Mouse (Mus musculus): ENCODE measurements around the gene C1rl. TPM values are rescaled to one million over a fixed set of nuclear protein-coding genes. Genes with fewer than 3 reads are reported as not detected.
"Not testable (repeated sequence)": the region's sequence is repeated elsewhere in the genome, so short reads cannot be mapped to it uniquely, and the experiment has no call there.

The C1rl gene
- polyA plus RNA-seq, 1 experiment from 2014 or later = 0.42 TPM

DNA sequence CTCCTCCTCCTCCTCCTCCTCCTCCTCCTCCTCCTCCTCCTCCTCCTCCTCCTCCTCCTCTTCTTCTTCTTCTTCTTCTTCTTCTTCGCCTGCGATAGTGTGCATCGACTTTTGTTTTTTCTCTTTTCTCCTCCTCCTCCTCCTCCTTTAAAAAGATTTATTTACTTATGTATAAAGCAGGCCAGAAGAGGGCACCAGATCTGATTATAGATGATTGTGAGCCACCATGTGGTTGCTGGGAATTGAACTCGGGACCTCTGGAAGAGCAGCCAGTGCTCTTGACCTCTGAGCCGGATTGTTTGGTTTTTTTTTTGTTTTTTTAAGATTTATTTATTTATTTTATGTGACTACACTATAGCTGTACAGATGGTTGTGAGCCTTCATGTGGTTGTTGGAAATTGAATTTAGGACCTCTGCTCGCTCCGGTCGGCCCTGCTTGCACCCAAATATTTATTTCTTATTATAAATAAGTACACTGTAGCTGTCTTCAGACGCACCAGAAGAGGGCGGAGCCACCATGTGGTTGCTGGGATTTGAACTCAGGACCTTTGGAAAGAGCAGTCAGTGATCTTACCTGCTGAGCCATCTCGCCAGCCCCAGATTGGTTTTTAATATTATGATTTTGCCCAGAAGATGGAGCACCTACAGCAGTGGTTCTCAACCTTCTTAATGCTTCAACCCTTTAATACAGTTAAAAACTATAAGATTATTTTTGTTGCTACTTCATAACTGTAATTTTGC lies 17.4 kb upstream of the C1rl start:
- not testable (repeated sequence) for H3K4me1 ChIP-seq (replicated peaks); H3K27me3 ChIP-seq; H3K27ac ChIP-seq; H3K4me2 ChIP-seq; H3K9me3 ChIP-seq (replicated peaks); H3K9ac ChIP-seq; H3K4me3 ChIP-seq; ATAC-seq (replicated peaks; ENCODE audit: insufficient number of reproducible peaks, insufficient read depth, low FRiP score, low read depth); H3K36me3 ChIP-seq
- 88% methylated on average over 8 of the region's 11 CpGs for WGBS

DNA sequence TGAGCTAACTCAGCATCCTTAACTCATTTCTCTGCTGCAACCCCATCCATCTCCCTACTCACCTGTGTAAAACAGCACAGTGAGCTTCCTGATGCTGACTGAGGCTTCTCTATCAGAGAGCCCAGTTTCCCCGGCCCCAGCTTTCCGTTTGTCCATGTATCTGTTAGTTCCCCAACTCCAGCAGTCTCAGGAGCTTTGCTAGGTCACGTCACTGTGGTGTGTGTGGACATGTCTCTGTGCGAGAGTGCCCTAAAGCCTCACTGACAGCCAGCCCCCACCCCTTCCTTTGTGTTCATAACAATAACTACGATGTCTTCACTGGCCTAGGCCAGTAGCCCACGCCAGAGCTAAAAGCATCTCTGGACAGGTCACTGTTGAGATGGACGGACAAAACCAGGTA lies 16.7 kb upstream of the C1rl start:
- H3K27ac ChIP-seq = no peak overlapping the region
- H3K4me2 ChIP-seq = no peak overlapping the region
- H3K4me3 ChIP-seq = no peak overlapping the region
- no peaks in the 10 kb centered on the region for H3K27me3 ChIP-seq
- no peaks in the 10 kb centered on the region for H3K9me3 ChIP-seq (replicated peaks)
- peaks cover 9% of the 10 kb centered on the region; the same call in 1 of the 2 replicates for H3K4me1 ChIP-seq (replicated peaks)
- H3K36me3 ChIP-seq = no peaks in the 10 kb centered on the region
- no peak overlapping the region for H3K9ac ChIP-seq
- WGBS = 78% methylated on average over 7 of the region's 7 CpGs
- no peak for ATAC-seq (replicated peaks; ENCODE audit: insufficient number of reproducible peaks, insufficient read depth, low FRiP score, low read depth)

DNA sequence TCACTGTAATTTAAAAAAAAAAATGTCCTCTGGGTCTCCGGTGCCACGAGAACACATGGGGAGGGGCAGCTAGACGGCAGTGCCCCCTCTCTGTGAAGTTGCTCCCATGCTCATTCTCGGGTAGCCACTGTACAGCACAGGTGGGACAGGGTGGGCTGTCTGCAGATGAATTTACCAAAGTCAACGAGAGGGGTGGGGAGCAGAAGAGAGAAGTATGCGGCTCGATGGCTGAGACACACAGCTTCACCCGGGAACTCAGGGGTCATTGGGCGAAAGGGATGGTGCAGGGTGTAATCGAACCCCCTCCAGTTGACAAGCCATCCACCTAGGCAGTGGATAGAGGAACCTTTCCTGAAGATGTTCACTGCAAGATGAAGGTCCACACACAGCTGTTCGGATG lies 16.1 kb upstream of the C1rl start:
- H3K4me1 ChIP-seq (replicated peaks) = peaks cover 9% of the 10 kb centered on the region; the same call in 1 of the 2 replicates
- H3K9ac ChIP-seq = no peak overlapping the region
- no peak for ATAC-seq (replicated peaks; ENCODE audit: insufficient number of reproducible peaks, insufficient read depth, low FRiP score, low read depth)
- H3K4me2 ChIP-seq = no peak overlapping the region
- no peaks in the 10 kb centered on the region for H3K36me3 ChIP-seq
- H3K9me3 ChIP-seq (replicated peaks) = no peaks in the 10 kb centered on the region
- H3K27ac ChIP-seq = no peak overlapping the region
- 83% methylated on average over 11 of the region's 11 CpGs for WGBS
- H3K4me3 ChIP-seq = no peak overlapping the region
- no peaks in the 10 kb centered on the region for H3K27me3 ChIP-seq

DNA sequence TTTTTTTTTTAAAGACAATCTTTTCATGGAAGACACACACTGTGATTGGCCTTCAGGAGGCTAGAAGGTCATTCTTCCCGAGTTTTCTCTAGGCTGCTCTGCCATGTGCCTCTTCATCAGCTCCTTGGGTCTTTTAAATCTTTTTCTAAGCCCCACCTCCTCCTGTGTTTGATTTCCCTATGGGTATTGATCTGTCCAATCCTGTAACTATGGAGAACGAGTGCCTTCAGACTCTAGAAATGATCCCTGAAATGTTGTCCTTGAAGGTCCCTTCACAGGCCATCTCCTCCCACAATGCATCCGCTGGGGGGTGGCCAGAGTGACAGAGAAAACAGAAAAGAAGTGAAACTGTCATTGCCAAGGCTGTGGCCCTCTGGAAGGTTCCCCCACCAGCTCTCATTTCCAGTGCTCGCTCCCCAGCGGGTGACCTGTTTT lies 15.7 kb upstream of the C1rl start:
- H3K9me3 ChIP-seq (replicated peaks) = no peaks in the 10 kb centered on the region
- peaks cover 9% of the 10 kb centered on the region; the same call in 1 of the 2 replicates for H3K4me1 ChIP-seq (replicated peaks)
- no peaks in the 10 kb centered on the region for H3K36me3 ChIP-seq
- no peak overlapping the region for H3K9ac ChIP-seq
- H3K4me3 ChIP-seq = no peak overlapping the region
- WGBS = 69% methylated on average over 5 of the region's 5 CpGs
- no peak overlapping the region for H3K27ac ChIP-seq
- H3K4me2 ChIP-seq = no peak overlapping the region
- ATAC-seq (replicated peaks; ENCODE audit: insufficient number of reproducible peaks, insufficient read depth, low FRiP score, low read depth) = no peak
- H3K27me3 ChIP-seq = no peaks in the 10 kb centered on the region

DNA sequence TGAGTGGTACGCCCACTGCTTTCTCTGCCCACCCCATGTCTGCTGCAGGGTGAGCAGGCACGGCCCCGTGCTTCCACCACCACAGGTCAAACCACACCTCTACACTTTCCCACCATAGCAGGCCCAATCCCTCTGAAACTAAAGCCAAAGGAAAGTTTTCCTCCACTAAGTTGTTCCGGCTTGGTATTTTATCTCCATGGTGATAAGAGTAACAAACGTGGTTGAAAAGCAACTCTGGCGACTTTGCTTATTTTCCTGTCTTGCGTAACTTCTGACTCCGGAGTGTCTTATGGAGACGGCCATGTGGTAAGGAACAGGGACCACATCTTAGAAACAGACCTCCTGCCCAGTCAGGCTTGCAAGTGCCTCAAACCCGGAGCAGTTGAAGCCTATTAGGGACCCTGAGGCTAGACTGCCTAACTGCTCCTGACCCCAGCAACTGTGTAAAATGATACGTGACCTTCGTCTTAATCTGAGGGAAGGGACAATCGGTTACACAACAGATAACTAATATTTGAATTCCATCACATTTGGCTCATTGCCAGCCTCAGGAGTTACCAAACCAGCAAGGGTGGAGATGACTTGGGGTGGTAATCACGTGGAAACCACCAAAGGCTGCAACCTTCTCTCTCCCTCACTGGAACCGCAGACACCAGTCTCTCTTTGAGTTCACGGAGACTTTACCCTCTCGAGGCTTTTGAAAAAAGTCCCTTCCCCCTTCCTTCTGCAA lies 14.8 kb upstream of the C1rl start:
- Histone ChIP-seq H3K9me3 (replicated peaks) (no peaks in the 10 kb centered on the region), H3K4me2 (0 out of 2 replicates have a peak overlapping the region, but pooled peaks have one; percentile 9), H3K27ac (no peak overlapping the region), H3K27me3 (no peaks in the 10 kb centered on the region), H3K36me3 (no peaks in the 10 kb centered on the region), H3K9ac (no peak overlapping the region), H3K4me3 (no peak overlapping the region), H3K4me1 (replicated peaks) (peaks cover 9% of the 10 kb centered on the region; the same call in 1 of the 2 replicates)
- ATAC-seq (replicated peaks; ENCODE audit: insufficient number of reproducible peaks, insufficient read depth, low FRiP score, low read depth) = no peak; the same call in 1 of the 2 replicates
- 39% methylated on average over 17 of the region's 17 CpGs for WGBS

DNA sequence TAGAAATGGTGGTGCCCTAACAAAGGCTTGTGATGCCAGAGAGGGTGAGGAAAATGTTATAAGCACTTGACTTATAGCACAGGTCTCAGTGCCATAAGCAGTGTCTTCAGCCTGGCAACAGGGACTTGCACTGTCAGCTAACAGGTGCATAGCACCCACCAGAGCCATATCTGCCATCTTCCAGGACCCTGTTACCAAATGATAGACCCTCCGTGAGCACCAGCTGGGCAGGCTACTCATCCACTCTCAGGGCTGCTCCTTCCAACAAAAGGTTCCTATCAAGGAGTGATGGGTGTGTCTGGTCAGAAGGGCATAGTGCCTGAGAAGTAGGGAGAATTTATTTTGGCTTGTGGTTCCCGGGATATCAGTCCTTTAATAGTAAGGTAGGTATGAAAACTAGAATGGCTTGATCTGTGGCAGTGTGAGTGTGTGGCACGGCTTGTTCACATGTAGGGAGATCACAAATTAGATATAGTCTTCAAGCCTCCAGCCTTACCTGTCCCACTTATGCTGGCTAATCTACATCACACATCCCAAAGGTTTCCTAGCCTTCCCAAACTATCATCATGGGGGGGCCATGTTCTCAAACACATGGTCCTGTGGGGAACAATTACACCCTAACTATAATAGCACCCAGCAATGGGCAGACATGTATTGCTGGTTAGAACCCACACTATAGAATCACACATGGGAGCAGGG lies 13.9 kb upstream of the C1rl start:
- ATAC-seq (replicated peaks; ENCODE audit: insufficient number of reproducible peaks, insufficient read depth, low FRiP score, low read depth) = no peak
- Histone ChIP-seq H3K36me3 (no peaks in the 10 kb centered on the region), H3K9ac (no peak overlapping the region), H3K27ac (no peak overlapping the region), H3K27me3 (no peaks in the 10 kb centered on the region), H3K9me3 (replicated peaks) (no peaks in the 10 kb centered on the region), H3K4me1 (replicated peaks) (peaks cover 9% of the 10 kb centered on the region; the same call in 1 of the 2 replicates), H3K4me2 (no peak overlapping the region), H3K4me3 (no peak overlapping the region)
- 69% methylated on average over 3 of the region's 3 CpGs for WGBS

DNA sequence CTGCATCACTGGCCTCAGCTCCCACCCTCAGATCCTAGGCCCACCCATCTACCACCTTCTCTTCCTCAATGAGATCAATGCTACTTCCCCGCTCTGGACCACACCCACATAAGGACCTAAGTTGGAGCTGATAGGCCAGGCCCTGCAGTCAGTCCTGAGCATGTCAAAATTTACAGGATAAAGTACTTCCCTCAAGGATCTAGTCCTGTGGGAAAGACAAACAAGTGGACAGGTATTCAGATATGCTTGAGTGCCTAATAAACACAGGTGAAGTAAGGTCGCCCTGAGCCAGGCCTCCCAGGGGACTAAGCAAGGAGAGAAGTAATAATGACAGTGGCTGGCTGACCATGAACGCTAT lies 13.4 kb upstream of the C1rl start:
- Histone ChIP-seq H3K4me1 (replicated peaks) (peaks cover 9% of the 10 kb centered on the region; the same call in 1 of the 2 replicates), H3K4me3 (no peak overlapping the region), H3K9me3 (replicated peaks) (no peaks in the 10 kb centered on the region), H3K36me3 (no peaks in the 10 kb centered on the region), H3K27ac (no peak overlapping the region), H3K4me2 (no peak overlapping the region), H3K9ac (no peak overlapping the region), H3K27me3 (no peaks in the 10 kb centered on the region)
- ATAC-seq (replicated peaks; ENCODE audit: insufficient number of reproducible peaks, insufficient read depth, low FRiP score, low read depth) = no peak
- 88% methylated on average over 3 of the region's 3 CpGs for WGBS

DNA sequence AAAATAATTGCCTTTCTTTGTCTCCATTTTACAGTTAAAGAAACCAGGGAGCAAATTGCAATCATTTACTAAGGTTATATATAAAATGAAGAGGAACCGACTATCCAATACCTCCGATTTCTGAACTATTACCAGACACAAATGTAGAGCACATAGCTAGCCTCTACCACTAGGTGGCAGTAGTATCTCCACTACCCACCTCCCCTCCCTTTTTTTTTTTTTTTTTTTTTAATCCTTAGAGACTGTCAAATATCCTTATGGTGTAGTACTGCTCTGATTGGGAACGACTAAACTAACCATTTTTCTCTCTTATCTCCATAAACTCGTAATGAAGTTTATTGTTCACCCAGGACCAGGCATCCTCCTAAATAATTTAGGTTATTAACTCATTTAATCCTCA lies 12.6 kb upstream of the C1rl start:
- no peaks in the 10 kb centered on the region for H3K9me3 ChIP-seq (replicated peaks)
- no peaks in the 10 kb centered on the region for H3K27me3 ChIP-seq
- H3K27ac ChIP-seq = no peak overlapping the region
- WGBS = 58% methylated on average over 4 of the region's 4 CpGs
- H3K36me3 ChIP-seq = no peaks in the 10 kb centered on the region
- no peak overlapping the region for H3K4me2 ChIP-seq
- H3K9ac ChIP-seq = no peak overlapping the region
- H3K4me1 ChIP-seq (replicated peaks) = peaks cover 9% of the 10 kb centered on the region; the same call in 1 of the 2 replicates
- H3K4me3 ChIP-seq = no peak overlapping the region
- no peak for ATAC-seq (replicated peaks; ENCODE audit: insufficient number of reproducible peaks, insufficient read depth, low FRiP score, low read depth)

DNA sequence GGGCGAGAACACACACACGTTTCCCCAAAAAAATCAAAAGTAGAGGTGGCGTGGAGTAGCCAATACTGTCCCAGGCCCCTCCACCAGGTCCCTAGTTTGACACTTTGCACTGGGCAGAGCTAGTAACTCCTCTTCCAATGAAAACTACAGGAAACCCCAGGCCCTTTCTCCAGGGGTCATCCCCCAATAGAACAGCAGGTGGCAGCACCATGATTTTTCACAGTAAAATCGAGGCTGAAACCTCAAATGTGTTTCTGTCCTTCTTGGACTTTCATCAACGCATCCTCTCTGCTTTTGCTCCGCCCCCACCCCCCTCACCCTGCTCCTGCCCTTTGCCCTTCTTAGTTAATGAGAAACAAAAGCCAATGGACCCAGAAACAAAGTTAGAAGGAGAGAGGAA lies 11.3 kb upstream of the C1rl start:
- Histone ChIP-seq H3K4me3 (no peak overlapping the region), H3K9ac (no peak overlapping the region), H3K9me3 (replicated peaks) (no peaks in the 10 kb centered on the region), H3K27me3 (no peaks in the 10 kb centered on the region), H3K4me2 (no peak overlapping the region), H3K27ac (no peak overlapping the region), H3K36me3 (no peaks in the 10 kb centered on the region), H3K4me1 (replicated peaks) (peaks cover 9% of the 10 kb centered on the region; the same call in 1 of the 2 replicates)
- 27% methylated on average over 6 of the region's 6 CpGs for WGBS
- no peak for ATAC-seq (replicated peaks; ENCODE audit: insufficient number of reproducible peaks, insufficient read depth, low FRiP score, low read depth)

DNA sequence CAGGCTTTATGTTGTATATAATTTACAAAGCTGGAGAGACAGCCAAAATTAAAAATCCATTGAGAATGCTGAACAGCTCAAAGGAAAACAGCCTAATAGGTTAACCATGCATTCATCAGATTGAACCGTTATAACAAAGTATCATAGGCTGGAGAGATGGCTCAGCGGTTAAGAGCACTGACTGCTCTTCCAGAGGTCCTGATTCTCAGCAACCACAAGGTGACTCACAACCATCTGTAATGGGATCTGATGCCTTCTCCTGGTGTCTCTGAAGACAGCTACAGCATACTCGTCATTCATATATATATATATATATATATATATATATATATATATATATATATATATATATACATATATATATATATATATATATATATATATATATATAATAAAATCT lies 9.1 kb upstream of the C1rl start:
- not testable (repeated sequence) for H3K4me2 ChIP-seq; H3K27ac ChIP-seq; ATAC-seq (replicated peaks; ENCODE audit: insufficient number of reproducible peaks, insufficient read depth, low FRiP score, low read depth); H3K9me3 ChIP-seq (replicated peaks); H3K36me3 ChIP-seq; H3K4me1 ChIP-seq (replicated peaks); H3K9ac ChIP-seq; H3K4me3 ChIP-seq; H3K27me3 ChIP-seq
- 78% methylated on average over 3 of the region's 3 CpGs for WGBS

DNA sequence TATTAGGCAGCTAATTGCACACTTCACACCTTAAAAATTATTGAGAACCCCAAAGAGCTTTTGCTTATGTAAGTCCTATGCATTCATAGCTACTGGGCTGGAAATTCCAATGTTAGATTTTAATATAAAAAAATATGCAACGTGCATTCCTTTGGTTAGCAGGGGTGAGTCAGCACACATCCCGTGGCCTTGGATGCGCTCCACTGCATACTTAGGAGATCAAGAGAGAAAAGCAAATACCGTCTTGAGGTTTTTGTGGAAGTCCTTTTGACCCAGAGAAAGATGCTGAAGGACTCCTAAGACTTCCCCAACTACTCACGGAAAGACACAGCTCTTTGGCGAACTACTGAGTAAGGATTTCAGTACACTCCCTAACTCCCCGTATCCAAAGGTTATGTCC lies 8.1 kb upstream of the C1rl start:
- 79% methylated on average over 7 of the region's 7 CpGs for WGBS
- H3K4me2 ChIP-seq = no peak overlapping the region

More for the DNA sequence above, 8.1 kb upstream of the C1rl start:
- Histone ChIP-seq H3K36me3 (no peaks in the 10 kb centered on the region), H3K4me3 (no peak overlapping the region), H3K27me3 (no peaks in the 10 kb centered on the region), H3K9me3 (replicated peaks) (no peaks in the 10 kb centered on the region), H3K27ac (no peak overlapping the region), H3K4me1 (replicated peaks) (no peaks in the 10 kb centered on the region), H3K9ac (no peak overlapping the region)
- ATAC-seq (replicated peaks; ENCODE audit: insufficient number of reproducible peaks, insufficient read depth, low FRiP score, low read depth) = no peak
